In the genomic region with DNA sequence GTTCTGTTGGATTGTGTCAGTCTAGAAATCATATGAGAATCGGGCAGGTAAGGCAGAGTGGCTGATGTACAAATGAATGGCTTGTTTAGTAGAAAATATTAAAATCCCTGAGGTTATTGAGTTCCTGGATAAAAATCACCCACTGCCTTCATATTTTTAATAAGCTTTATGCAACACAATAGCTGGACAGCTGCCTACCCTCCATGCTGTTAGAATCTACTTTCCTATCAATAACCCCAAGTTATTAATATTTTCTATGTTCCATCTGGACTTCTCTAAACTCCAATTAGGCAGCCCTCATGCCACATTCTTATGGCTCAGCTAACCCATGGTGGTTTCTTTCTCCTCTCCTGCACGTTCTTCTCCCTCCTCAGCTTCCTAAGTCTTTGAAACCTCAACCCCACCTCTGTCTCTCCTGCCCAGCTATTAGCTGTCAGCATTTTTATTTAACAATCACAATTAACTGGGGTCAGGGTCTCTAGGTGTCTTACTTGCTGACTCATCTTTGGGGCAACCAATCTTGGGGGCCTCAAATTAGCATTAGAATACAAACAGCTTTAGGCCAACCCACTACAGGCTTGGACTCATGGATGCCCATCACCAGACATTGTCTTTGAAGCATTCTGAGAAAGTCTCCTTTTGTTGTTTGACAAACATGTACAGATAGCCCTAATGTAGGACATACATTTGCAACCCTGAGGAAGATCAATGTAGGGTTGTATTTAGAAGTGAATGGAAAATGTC, we compare ENCODE assay signal across 17 mouse cellular contexts.
"Had no signal": no experiment of that assay in that cellular context is flagged by ENCODE, and none has a peak within 500 bp of the region (broad histone marks: within the 10 kb centered on the region; RNA-seq: fewer than 3 reads in every experiment).

No protein-coding gene starts in this region.

- DNase-seq: lung, adult 2 months; lung, postnatal 14 days; lung, postnatal 36 days; right cerebral cortex, postnatal 14 days; thymus, adult 2 months; thymus, postnatal 25 days; thymus, postnatal 4 days had no signal

- H3K36me3 ChIP-seq: lung, embryonic 15.5 days; midbrain, embryonic 13.5 days; midbrain, embryonic 15.5 days; neural tube, embryonic 12.5 days; stomach, embryonic 15.5 days had no signal

- ATAC-seq: lung, postnatal 0 days; midbrain, embryonic 13.5 days; midbrain, embryonic 15.5 days had no signal

- H3K4me2 ChIP-seq: lung, embryonic 15.5 days; midbrain, embryonic 11.5 days; midbrain, embryonic 13.5 days; midbrain, embryonic 15.5 days; neural tube, embryonic 12.5 days; stomach, embryonic 15.5 days had no signal

- H3K27me3 ChIP-seq: lung, embryonic 15.5 days; midbrain, embryonic 13.5 days; midbrain, embryonic 15.5 days; neural tube, embryonic 12.5 days; stomach, embryonic 15.5 days had no signal

- H3K4me3 ChIP-seq: lung, embryonic 15.5 days; megakaryocyte, embryonic 14.5 days; midbrain, embryonic 13.5 days; midbrain, embryonic 15.5 days; neural tube, embryonic 12.5 days; stomach, embryonic 15.5 days had no signal

- H3K27ac ChIP-seq: lung, embryonic 15.5 days; macrophage; midbrain, embryonic 13.5 days; midbrain, embryonic 15.5 days; neural tube, embryonic 12.5 days; stomach, embryonic 15.5 days; stomach, postnatal 0 days had no signal

- H3K9ac ChIP-seq: lung, embryonic 15.5 days; midbrain, embryonic 13.5 days; midbrain, embryonic 15.5 days; neural tube, embryonic 12.5 days; stomach, embryonic 15.5 days had no signal

- H3K4me1 ChIP-seq: lung, embryonic 15.5 days; midbrain, embryonic 13.5 days; midbrain, embryonic 15.5 days; neural tube, embryonic 12.5 days; stomach, embryonic 15.5 days had no signal

- H3K9me3 ChIP-seq: lung, embryonic 15.5 days; megakaryocyte, embryonic 14.5 days; midbrain, embryonic 13.5 days; midbrain, embryonic 15.5 days; neural tube, embryonic 12.5 days; stomach, embryonic 15.5 days had no signal
